Mouse (Mus musculus) kidney, adult 2 months (tissue): ENCODE measurements around the gene Esp4. TPM values are rescaled to one million over a fixed set of nuclear protein-coding genes. Genes with fewer than 3 reads are reported as not detected.
"Not testable (repeated sequence)": the region's sequence is repeated elsewhere in the genome, so short reads cannot be mapped to it uniquely, and the experiment has no call there.

ENCODE experiments used
- DNase-seq: peaks from one replicate; pipeline ENCODE4 v3.0.0; 2021
- H3K27ac ChIP-seq: fragments of 200-500 bp; 2 replicates; pipeline ENCODE4 v1.5.1; 2012; ENCODE audit warnings: low read depth, low read length, control low read depth, inconsistent platforms; ENCODE audit not compliant: insufficient read depth
- H3K27me3 ChIP-seq: fragments of 200-500 bp; replicated peaks from 2 replicates; pipeline ENCODE4 v1.6.1; 2012; ENCODE audit warnings: mild to moderate bottlenecking, moderate library complexity, low read length, inconsistent platforms; ENCODE audit not compliant: control insufficient read depth, insufficient read depth
- H3K36me3 ChIP-seq: fragments of 200-500 bp; 2 replicates; pipeline ENCODE4 v1.6.1; 2012; ENCODE audit warnings: mild to moderate bottlenecking, moderate library complexity, low read length, inconsistent platforms; ENCODE audit not compliant: control insufficient read depth, insufficient read depth
- H3K4me1 ChIP-seq: fragments of 200-500 bp; 2 replicates; pipeline ENCODE4 v1.6.1; 2011; ENCODE audit warnings: low read length; ENCODE audit not compliant: control insufficient read depth, insufficient read depth
- H3K4me3 ChIP-seq: fragments of 200-500 bp; 2 replicates; pipeline ENCODE4 v1.5.1; 2011; ENCODE audit warnings: mild to moderate bottlenecking, low read depth, low read length, control low read depth; ENCODE audit not compliant: insufficient read depth
- CTCF ChIP-seq: fragments of 200-500 bp; conservative IDR thresholded peaks from 2 replicates; pipeline ENCODE4 v1.5.1; 2011; ENCODE audit warnings: low read depth, mild to moderate bottlenecking, control low read depth, low read length, moderate library complexity, mixed read lengths; ENCODE audit not compliant: insufficient read depth, insufficient read length
- POLR2A ChIP-seq: fragments of 200-500 bp; IDR thresholded peaks from one replicate; pipeline ENCODE4 v1.6.1; 2011; ENCODE audit warnings: low read depth, low read length, control low read depth
- WGBS: fragments of 180-500 bp; shearing (Covaris S2); methylation state at CpG from one replicate; pipeline ENCODE4 v1.1.7; 2018; 5-methylcytosine and 5-hydroxymethylcytosine counted together
- polyA plus RNA-seq: library from polyadenylated mRNA; depleted of rRNA; stranded (reverse); fragments of >200 nt; gene quantifications from 2 replicates; pipeline ENCODE4 v1.2.3, GENCODE M21; 2012; rRNA removed

Esp4 gene
- polyA plus RNA-seq = not detected in 2 replicates

- Histone ChIP-seq H3K4me3 (no peak within 1 kb of the TSS), H3K4me1 (no peaks in the 10 kb centered on the region), H3K36me3 (no peaks in the 10 kb centered on the region), H3K27me3 (no peaks in the 10 kb centered on the region), H3K27ac (no peak within 1 kb of the TSS)
- no peak for DNase-seq
- TF ChIP-seq CTCF = no peak
- no peak for TF ChIP-seq POLR2A
Observed at GRCm38 (mm10) chr17:40598294-40598693, at the start of gene Esp4. TSS of gene Esp4 (plus strand) at chr17:40598594.

- DNase-seq = no peak
- no peaks in the 10 kb centered on the region for H3K36me3 ChIP-seq
- no peaks in the 10 kb centered on the region for H3K4me1 ChIP-seq
- H3K27ac ChIP-seq = no peak overlapping the region
- no peak overlapping the region for H3K4me3 ChIP-seq
- no peaks in the 10 kb centered on the region for H3K27me3 ChIP-seq
- TF ChIP-seq CTCF = no peak
- TF ChIP-seq POLR2A = no peak
- 83% methylated on average over 1 of the region's 1 CpGs for WGBS
Observed at GRCm38 (mm10) chr17:40553470-40553869, 44.9 kb upstream of the Esp4 start.

GRCm38 (mm10) chr17:40561207-40561606 lies 37.2 kb upstream of the Esp4 start, which contains the start of gene Esp6:
TSS of gene Esp6 (plus strand) at chr17:40561507.
- WGBS = 76% methylated on average over 5 of the region's 5 CpGs

GRCm38 (mm10) chr17:40583906-40584305 lies 14.5 kb upstream of the Esp4 start:
- H3K4me1 ChIP-seq, H3K36me3 ChIP-seq, H3K4me3 ChIP-seq, H3K27me3 ChIP-seq, H3K27ac ChIP-seq, DNase-seq: not testable (repeated sequence)
- 42% methylated on average over 6 of the region's 6 CpGs for WGBS

More at GRCm38 (mm10) chr17:40561207-40561606, 37.2 kb upstream of the Esp4 start, which contains the start of gene Esp6:
- TF ChIP-seq CTCF = no peak
- TF ChIP-seq POLR2A = no peak
- no peaks in the 10 kb centered on the region for H3K36me3 ChIP-seq
- DNase-seq = no peak
- H3K4me1 ChIP-seq = no peaks in the 10 kb centered on the region
- H3K27me3 ChIP-seq = no peaks in the 10 kb centered on the region
- no peak within 1 kb of the TSS for H3K4me3 ChIP-seq
- H3K27ac ChIP-seq = no peak within 1 kb of the TSS

- DNase-seq = no peak
- TF ChIP-seq CTCF = no peak
- TF ChIP-seq POLR2A = no peak
- H3K27me3 ChIP-seq = no peaks in the 10 kb centered on the region
- H3K4me3 ChIP-seq = no peak overlapping the region
- H3K4me1 ChIP-seq = no peaks in the 10 kb centered on the region
- H3K36me3 ChIP-seq = no peaks in the 10 kb centered on the region
- H3K27ac ChIP-seq = no peak overlapping the region
Observed at GRCm38 (mm10) chr17:40591297-40591696, 7.1 kb upstream of the Esp4 start.

- H3K27ac ChIP-seq, H3K36me3 ChIP-seq, H3K4me3 ChIP-seq, DNase-seq, H3K27me3 ChIP-seq, H3K4me1 ChIP-seq: not testable (repeated sequence)
- WGBS = 80% methylated on average over 1 of the region's 1 CpGs
Observed at GRCm38 (mm10) chr17:40631775-40632174, 33.4 kb downstream of the Esp4 start, which contains the start of gene Esp3. TSS of gene Esp3 (plus strand) at chr17:40632075.

Other genes with a start within 250 kb of the Esp4 start
- not detected in 2 replicates for gene Esp8, start 78.6 kb upstream of the Esp4 start, polyA plus RNA-seq
- gene Esp6, start 37.1 kb upstream of the Esp4 start, polyA plus RNA-seq = not detected in 2 replicates
- not detected in 2 replicates for gene Esp3, start 33.5 kb downstream of the Esp4 start, polyA plus RNA-seq
- not detected in 2 replicates for gene Esp1, start 128.5 kb downstream of the Esp4 start, polyA plus RNA-seq
- 0.20 and 0.54 TPM in 2 replicates for gene Crisp2, start 208.4 kb downstream of the Esp4 start, polyA plus RNA-seq
- not detected in 2 replicates for gene Rhag, start 212.5 kb downstream of the Esp4 start, polyA plus RNA-seq